Mouse (Mus musculus): Measurements from ENCODE around the gene Lrrk1.

DNA sequence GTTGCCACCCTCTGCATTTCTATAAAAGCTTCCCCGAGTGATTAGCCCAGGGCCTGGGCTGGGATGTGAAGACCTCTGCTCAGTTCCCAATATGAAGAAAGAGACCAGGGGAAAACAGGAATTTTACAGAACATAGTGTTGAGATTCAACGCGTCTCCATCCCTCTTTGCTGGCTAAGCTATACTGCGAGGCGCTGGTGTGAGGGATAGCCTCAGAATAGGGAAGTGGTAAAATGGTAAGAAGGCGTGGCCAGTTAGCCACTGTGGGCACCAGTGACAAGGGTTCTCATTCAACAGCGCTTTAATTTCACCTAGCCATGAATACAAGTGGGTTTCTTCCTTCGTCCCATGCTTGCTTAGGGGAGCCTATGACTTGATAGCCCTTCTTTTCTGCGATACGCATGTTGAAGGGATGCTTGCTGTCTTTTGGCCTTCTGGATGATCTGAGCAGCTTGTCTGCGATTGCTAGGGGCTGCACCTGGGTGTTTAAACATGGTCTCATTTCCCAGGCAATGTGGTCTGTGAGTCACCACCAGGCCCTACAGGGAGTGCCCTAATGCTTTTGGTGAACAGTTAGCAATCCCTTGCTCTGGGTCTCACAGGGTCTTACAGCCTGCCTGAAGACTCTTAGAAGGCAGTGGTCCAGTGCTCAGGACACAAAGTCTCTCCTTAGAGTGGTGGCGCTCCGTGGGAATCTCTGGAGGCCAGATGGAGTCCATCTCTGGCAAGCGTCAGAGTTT lies 84.1 kb downstream of the Lrrk1 start:
- TF ChIP-seq POLR2A (IDR thresholded peaks at IDR 0.05; ENCODE audit: low read depth, low read length) (no peak), RAD21 (IDR thresholded peaks at IDR 0.05; ENCODE audit: low read depth, low read length) (no peak), CTCF (conservative IDR thresholded peaks at IDR 0.05 in 1 of 2, IDR thresholded peaks at IDR 0.05 in 1 of 2; ENCODE audit: low read depth in 2 of 2, low read length in 2 of 2) (no peak), JUND (conservative IDR thresholded peaks at IDR 0.05; ENCODE audit: low read depth, low read length) (no peak), EP300 (IDR thresholded peaks at IDR 0.05; ENCODE audit: low read length) (no peak), CHD2 (IDR thresholded peaks at IDR 0.05; ENCODE audit: low read length) (no peak), ZNF384 (IDR thresholded peaks at IDR 0.05; ENCODE audit: low read depth, low read length) (no peak), NELFE (IDR thresholded peaks at IDR 0.05; ENCODE audit: low read depth, low read length) (no peak), HCFC1 (IDR thresholded peaks at IDR 0.05; ENCODE audit: low read depth, low read length) (no peak)

All from CH12.LX (cell line).